Mouse (Mus musculus) liver, embryonic 16.5 days (tissue): ENCODE measurements around the gene Bcl7a. TPM values are rescaled to one million over a fixed set of nuclear protein-coding genes. Genes with fewer than 3 reads are reported as not detected.

Experiments used
- ATAC-seq: fragments of 200-750 bp; cut with Nextera tagmentation; 2 replicates; pipeline ENCODE4 v1.8.0; 2017; ENCODE audit warnings: low read depth, mild to moderate bottlenecking, moderate number of reproducible peaks, moderate library complexity
- H3K27ac ChIP-seq: fragments of 300-500 bp; sonication (generic); 2 replicates; pipeline ENCODE4 v1.5.1; 2014; ENCODE audit warnings: mild to moderate bottlenecking, low read length
- H3K27me3 ChIP-seq: fragments of 300-500 bp; sonication (generic); 2 replicates; pipeline ENCODE4 v1.6.1; 2014; ENCODE audit warnings: low read depth, low read length, mixed read lengths; ENCODE audit not compliant: control insufficient read depth, insufficient read depth
- H3K36me3 ChIP-seq: fragments of 300-500 bp; sonication (generic); 2 replicates; pipeline ENCODE4 v1.6.1; 2014; ENCODE audit warnings: mild to moderate bottlenecking; ENCODE audit not compliant: control insufficient read depth, insufficient read depth
- H3K4me1 ChIP-seq: fragments of 300-500 bp; sonication (generic); 2 replicates; pipeline ENCODE4 v1.6.1; 2014; ENCODE audit warnings: low read depth, low read length, mixed read lengths; ENCODE audit not compliant: control insufficient read depth
- H3K4me2 ChIP-seq: fragments of 300-500 bp; sonication (generic); 2 replicates; pipeline ENCODE4 v1.6.1; 2014; ENCODE audit warnings: low read depth, low read length, mixed read lengths
- H3K4me3 ChIP-seq: fragments of 300-500 bp; sonication (generic); 2 replicates; pipeline ENCODE4 v1.5.1; 2014; ENCODE audit warnings: low read depth, mild to moderate bottlenecking, low read length
- H3K9ac ChIP-seq: fragments of 300-500 bp; sonication (generic); 2 replicates; pipeline ENCODE4 v1.6.1; 2014; ENCODE audit warnings: low read depth, low read length
- H3K9me3 ChIP-seq: fragments of 300-500 bp; sonication (generic); replicated peaks from 2 replicates; pipeline ENCODE4 v1.6.1; 2016; ENCODE audit warnings: low read length; ENCODE audit not compliant: control insufficient read depth
- WGBS: fragments of 180-500 bp; shearing (Covaris S2); extraction: QIAGEN DNeasy Blood & Tissue Kit; methylation state at CpG from one replicate; pipeline ENCODE4 v1.1.7; 2014; ENCODE audit not compliant: insufficient replicate concordance; 5-methylcytosine and 5-hydroxymethylcytosine counted together
- polyA plus RNA-seq: library from polyadenylated mRNA; unstranded; fragments of >200 nt; fragmentation: Nextera tagmentation; extraction: Ambion mirVana; gene quantifications from 2 replicates; pipeline ENCODE4 v1.2.1, GENCODE M21; 2015

Gene Bcl7a
- polyA plus RNA-seq, 1 experiment from 2014 or later: 6.0 TPM

- Histone ChIP-seq H3K27ac (no peak overlapping the region), H3K36me3 (no peaks in the 10 kb centered on the region), H3K4me1 (peaks cover 3% of the 10 kb centered on the region), H3K9me3 (no peaks in the 10 kb centered on the region), H3K4me2 (peak overlapping the region; percentile 22; the same call in 1 of the 2 replicates), H3K9ac (no peak overlapping the region), H3K4me3 (no peak overlapping the region), H3K27me3 (peaks cover 6% of the 10 kb centered on the region)
- ATAC-seq: no peak
- 19% methylated on average over 20 of the region's 20 CpGs for WGBS
Observed at GRCm38 (mm10) chr5:123381968-123382367, 38.3 kb downstream of the Bcl7a start.

GRCm38 (mm10) chr5:123382686-123383085, 39.1 kb downstream of the Bcl7a start:
- Histone ChIP-seq H3K27me3 (peaks cover 6% of the 10 kb centered on the region), H3K4me2 (no peak overlapping the region), H3K36me3 (no peaks in the 10 kb centered on the region), H3K9ac (no peak overlapping the region), H3K27ac (no peak overlapping the region), H3K4me3 (no peak overlapping the region), H3K4me1 (no peaks in the 10 kb centered on the region; the same call in 1 of the 2 replicates), H3K9me3 (no peaks in the 10 kb centered on the region)
- no peak for ATAC-seq
- WGBS: 73% methylated on average over 8 of the region's 8 CpGs

- no peak overlapping the region for H3K27ac ChIP-seq
- WGBS: 9% methylated on average over 3 of the region's 3 CpGs
- H3K4me1 ChIP-seq: no peaks in the 10 kb centered on the region; the same call in 1 of the 2 replicates
- no peak overlapping the region for H3K4me3 ChIP-seq
- H3K4me2 ChIP-seq: no peak overlapping the region
- no peak for ATAC-seq
- H3K9me3 ChIP-seq: no peaks in the 10 kb centered on the region
- no peaks in the 10 kb centered on the region for H3K27me3 ChIP-seq
- no peak overlapping the region for H3K9ac ChIP-seq
- H3K36me3 ChIP-seq: no peaks in the 10 kb centered on the region
Observed at GRCm38 (mm10) chr5:123388452-123388851, 44.8 kb downstream of the Bcl7a start.

- H3K4me3 ChIP-seq: peak overlapping the region; percentile 32
- no peaks in the 10 kb centered on the region for H3K9me3 ChIP-seq
- H3K4me2 ChIP-seq: peak overlapping the region; percentile 45; the same call in 1 of the 2 replicates
- WGBS: 18% methylated on average over 17 of the region's 17 CpGs
- H3K9ac ChIP-seq: no peak overlapping the region
- H3K36me3 ChIP-seq: no peaks in the 10 kb centered on the region
- ATAC-seq: no peak
- peaks cover 14% of the 10 kb centered on the region for H3K4me1 ChIP-seq
- H3K27ac ChIP-seq: no peak overlapping the region
- H3K27me3 ChIP-seq: no peaks in the 10 kb centered on the region
Observed at GRCm38 (mm10) chr5:123390536-123391441, 47.2 kb downstream of the Bcl7a start.

- H3K9ac ChIP-seq: no peak overlapping the region
Observed at GRCm38 (mm10) chr5:123391442-123391809, 47.8 kb downstream of the Bcl7a start.

GRCm38 (mm10) chr5:123393786-123394302, 50.2 kb downstream of the Bcl7a start:
- 18% methylated on average over 5 of the region's 5 CpGs for WGBS
- Histone ChIP-seq H3K9ac (peak overlapping the region; percentile 86; the same call in 1 of the 2 replicates), H3K27me3 (no peaks in the 10 kb centered on the region), H3K27ac (peak overlapping the region; percentile 31; the same call in 1 of the 2 replicates), H3K9me3 (no peaks in the 10 kb centered on the region), H3K4me1 (peaks cover 22% of the 10 kb centered on the region), H3K36me3 (no peaks in the 10 kb centered on the region), H3K4me3 (peak overlapping the region; percentile 81), H3K4me2 (peak overlapping the region; percentile 99)
- no peak for ATAC-seq

More at GRCm38 (mm10) chr5:123391442-123391809, 47.8 kb downstream of the Bcl7a start:
- WGBS: 8% methylated on average over 5 of the region's 5 CpGs
- Histone ChIP-seq H3K27ac (no peak overlapping the region), H3K36me3 (no peaks in the 10 kb centered on the region), H3K27me3 (no peaks in the 10 kb centered on the region), H3K9me3 (no peaks in the 10 kb centered on the region), H3K4me1 (peaks cover 20% of the 10 kb centered on the region), H3K4me2 (peak overlapping the region; percentile 45; the same call in 1 of the 2 replicates), H3K4me3 (peak overlapping the region; percentile 32)
- ATAC-seq: no peak

- Histone ChIP-seq H3K27ac (peak within 1 kb of the TSS; percentile 48), H3K36me3 (no peaks in the 10 kb centered on the region), H3K4me1 (peaks cover 22% of the 10 kb centered on the region), H3K4me2 (peak within 1 kb of the TSS; percentile 99), H3K4me3 (peak within 1 kb of the TSS; percentile 81), H3K9ac (peak within 1 kb of the TSS; percentile 86), H3K9me3 (no peaks in the 10 kb centered on the region), H3K27me3 (no peaks in the 10 kb centered on the region)
- WGBS: 0% methylated on average over 50 of the region's 50 CpGs
- peak; percentile 94 for ATAC-seq
Observed at GRCm38 (mm10) chr5:123394303-123394956, 50.8 kb downstream of the Bcl7a start, which contains the start of gene Mlxip. TSS of gene Mlxip (plus strand) at chr5:123394798.

GRCm38 (mm10) chr5:123394957-123395881, 51.6 kb downstream of the Bcl7a start:
- no peaks in the 10 kb centered on the region for H3K9me3 ChIP-seq
- WGBS: under 1% methylated on average over 65 of the region's 65 CpGs
- H3K4me1 ChIP-seq: peaks cover 22% of the 10 kb centered on the region

More at GRCm38 (mm10) chr5:123394957-123395881, 51.6 kb downstream of the Bcl7a start:
- peak; percentile 25 for ATAC-seq
- peak overlapping the region; percentile 48 for H3K27ac ChIP-seq
- peak overlapping the region; percentile 99 for H3K4me2 ChIP-seq
- peak overlapping the region; percentile 81 for H3K4me3 ChIP-seq
- peak overlapping the region; percentile 86 for H3K9ac ChIP-seq
- H3K27me3 ChIP-seq: no peaks in the 10 kb centered on the region
- no peaks in the 10 kb centered on the region for H3K36me3 ChIP-seq
